Mouse (Mus musculus): ENCODE measurements around the gene Tbce.
A peak's percentile ranks its signal among the peaks of the same experiment; 100 is the strongest.
"Not testable (repeated sequence)": the region's sequence is repeated elsewhere in the genome, so short reads cannot be mapped to it uniquely, and the experiment has no call there.

Tbce gene

GRCm38 (mm10) chr13:14039292-14039965 is at the start of gene Tbce:
TSS of gene Tbce (minus strand) at chr13:14039638.
- peak; percentile 94 for DNase-seq

DNA sequence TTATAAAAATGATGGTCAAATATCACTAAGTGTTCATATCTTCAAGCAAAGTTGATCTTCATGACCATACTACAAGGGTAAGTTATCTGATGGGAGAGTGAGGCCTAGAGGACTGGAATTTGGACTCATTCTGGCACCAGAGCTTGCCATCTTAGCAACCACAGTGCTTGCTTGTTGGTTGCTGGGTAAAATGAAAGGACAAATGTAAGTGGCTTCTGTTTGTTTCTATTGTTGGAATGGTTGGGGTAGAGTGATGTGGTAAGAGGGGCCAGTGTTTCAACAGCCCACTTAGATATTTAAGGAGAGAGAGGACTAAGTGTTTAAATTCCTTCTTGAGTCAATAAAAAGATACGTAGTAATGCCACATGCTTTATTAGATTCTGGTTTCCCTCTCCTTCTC is 49.2 kb upstream of the Tbce start:
- no peak for DNase-seq

DNA sequence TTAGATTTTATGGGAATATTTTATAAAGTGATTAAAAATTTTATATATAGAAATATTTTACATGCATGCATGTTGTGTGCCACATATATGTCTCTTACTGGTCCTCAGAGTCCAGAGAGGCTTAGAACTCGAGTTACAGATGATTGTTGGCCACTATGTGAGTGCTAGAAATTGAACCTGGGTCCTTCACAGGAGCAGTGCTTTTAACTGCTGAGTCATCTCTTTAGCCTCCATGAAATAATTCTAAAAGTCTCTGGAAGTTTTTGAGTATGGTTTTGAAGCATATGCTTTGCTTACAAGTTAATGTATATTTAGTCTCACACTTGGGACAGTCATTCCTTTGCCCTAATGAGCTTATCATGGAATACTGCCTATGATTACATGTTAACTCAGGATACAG is 35.9 kb upstream of the Tbce start:
- DNase-seq: no peak

DNA sequence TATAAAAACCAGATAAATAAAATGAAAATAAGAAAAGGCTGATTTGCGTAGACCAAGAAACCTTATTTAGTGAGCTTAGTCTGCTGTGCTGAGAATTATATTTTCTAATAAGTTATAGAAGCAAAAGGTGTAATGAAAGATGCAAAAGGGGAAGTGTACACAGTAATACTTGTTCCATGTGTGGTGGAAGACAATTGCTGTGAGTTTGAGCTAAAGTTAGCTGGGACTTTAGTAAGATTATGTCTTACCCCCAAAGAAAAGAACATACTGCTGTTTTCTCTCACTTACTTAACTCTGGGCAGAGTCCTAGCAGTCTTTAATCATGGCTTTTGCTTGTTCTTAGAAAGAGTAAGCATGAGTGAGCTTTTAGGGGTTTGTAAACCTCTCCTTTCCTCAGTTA is 34.9 kb upstream of the Tbce start:
- no peak for DNase-seq

DNA sequence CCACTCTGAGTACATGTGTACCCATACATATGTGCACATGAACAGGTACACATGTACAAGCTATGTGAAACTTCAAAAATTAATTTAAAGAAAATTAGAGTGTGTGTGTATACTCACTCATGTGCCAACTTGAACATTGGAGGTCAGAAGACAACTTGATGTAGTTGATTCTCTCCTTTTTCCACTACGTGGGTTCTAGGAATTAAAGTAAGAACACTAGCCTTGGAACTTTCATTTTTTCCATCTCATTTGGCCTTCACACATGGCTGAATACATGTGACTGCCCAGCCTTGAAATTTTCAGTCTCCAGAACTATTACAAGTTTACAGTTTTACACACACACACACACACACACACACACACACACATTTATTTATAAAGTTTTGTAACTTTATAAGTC is 29.9 kb upstream of the Tbce start:
- no peak for DNase-seq

DNA sequence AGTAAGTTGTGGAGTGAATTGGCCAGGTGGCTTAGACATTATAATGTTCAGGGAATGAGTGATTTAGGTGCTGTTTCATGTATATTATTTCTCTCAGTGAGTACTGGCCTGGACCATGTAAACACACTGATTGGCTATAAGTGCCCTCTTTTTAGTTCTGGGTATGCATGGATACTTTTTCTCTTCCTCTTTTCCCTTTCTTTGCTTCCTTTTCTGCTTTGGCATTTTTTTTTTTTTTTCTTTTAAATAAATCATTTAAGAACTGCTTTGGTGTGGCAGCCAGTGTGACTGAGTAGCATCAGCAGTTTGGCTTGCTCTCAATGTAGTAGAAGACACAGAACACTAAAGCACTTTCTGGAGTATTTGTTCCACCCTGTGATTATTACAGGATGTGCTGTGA is 28.6 kb upstream of the Tbce start:
- DNase-seq: no peak

GRCm38 (mm10) chr13:14065701-14066100 is 26.3 kb upstream of the Tbce start:
- DNase-seq: no peak

GRCm38 (mm10) chr13:14065028-14065380 is 25.6 kb upstream of the Tbce start:
- no peak for DNase-seq

DNA sequence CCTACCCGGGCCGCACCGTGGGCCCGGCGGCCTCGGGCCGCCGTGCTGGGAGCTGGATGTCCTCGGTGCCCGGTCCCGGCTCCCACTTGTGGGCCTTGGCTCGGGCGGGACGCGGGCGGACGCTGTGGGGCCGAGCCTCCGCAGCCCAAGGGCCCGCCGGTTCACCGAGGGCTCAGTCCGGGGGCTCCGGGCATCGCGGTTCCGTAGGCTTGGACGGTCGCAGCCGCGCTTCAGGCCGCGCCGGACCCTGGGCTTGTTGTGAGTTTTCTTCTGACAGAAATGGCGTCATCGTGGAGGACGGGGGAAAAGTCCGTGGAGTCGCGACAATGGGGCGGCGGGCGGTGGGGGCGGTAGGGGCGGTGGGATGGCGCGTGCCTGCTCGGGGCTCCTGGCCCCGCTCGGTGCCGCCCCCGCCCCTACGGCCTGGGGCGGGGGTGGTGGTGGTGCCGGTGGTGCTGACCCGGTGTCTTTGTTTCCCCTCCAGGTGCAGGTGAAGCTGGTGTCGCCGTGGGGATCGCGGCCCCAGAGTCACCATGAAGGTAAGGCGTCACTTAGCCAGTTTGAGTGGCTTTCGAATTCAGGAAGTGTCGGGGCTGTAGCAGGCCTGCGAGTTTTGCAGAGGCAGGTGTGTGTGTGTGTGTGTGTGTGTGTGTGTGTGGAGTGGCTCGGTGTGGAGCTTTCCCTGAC is 25.0 kb upstream of the Tbce start:
- DNase-seq: peak; percentile 44

GRCm38 (mm10) chr13:14063942-14064271 is 24.5 kb upstream of the Tbce start:
- DNase-seq: no peak

- peak; percentile 96 for DNase-seq
These were observed 23.8 kb upstream of the Tbce start, which contains the start of the genes Arid4b and Ggps1 for GRCm38 (mm10) chr13:14063013-14063941. TSS of gene Arid4b (plus strand) at chr13:14063232. TSS of gene Ggps1 (minus strand) at chr13:14063488.

DNA sequence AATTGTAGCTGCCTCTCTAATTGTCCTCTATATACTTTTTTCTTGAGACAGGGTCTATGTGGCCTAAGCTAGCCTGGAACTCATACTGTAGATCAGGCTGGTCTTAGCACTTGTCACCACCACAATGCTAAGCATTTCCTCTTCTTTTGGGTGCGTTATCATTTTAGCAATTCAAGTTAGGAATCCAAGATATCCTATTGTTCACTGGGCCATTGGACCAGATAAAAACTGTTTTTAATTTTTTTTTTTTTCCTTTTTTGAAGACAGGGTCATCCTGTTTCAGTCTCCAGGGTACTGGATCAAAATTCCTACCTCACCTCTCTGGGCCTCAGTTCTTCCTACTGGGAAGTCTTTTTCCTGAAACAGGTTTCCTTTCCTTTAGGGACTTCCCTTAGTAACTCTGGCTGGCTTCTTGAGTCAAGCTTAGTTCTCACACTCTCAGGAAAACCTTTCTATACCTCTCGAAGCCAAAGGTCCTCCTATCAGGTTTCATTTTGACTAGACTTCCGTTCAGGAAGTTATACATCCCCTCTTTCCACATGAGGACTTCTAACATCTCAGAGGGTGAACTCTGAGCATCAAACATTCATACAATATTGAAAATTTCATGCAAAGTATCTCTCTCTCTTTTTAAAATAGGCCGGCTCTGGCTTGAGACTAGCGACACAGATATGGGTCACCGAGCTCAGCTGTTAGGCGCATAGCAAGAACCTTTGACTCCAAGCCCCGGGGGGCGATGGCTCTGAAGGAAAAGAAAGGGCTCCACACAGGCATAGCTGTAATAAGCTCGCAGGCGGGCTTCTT is 23.0 kb upstream of the Tbce start:
- no peak for DNase-seq

- DNase-seq: no peak
These were observed 20.1 kb upstream of the Tbce start for GRCm38 (mm10) chr13:14059582-14059981.

DNA sequence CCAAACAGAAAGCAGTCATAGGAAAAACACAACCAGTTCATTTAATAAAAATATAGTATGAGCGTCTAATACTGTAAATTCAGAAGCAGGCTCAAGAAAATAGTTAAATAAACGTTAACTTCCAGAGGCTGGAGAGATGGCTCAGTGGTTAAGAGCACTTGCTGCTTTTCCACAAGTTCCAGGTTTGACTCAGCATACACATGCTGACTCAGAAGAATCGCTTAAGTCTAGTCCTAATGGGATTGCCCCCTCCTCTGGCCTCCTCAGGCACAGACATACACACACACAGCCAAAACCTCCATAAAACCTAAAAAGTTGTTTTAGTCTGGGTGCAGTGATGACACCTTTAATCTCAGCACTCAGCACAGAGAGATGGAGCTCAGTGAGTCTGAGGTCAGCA is 17.4 kb upstream of the Tbce start:
- DNase-seq: no peak

DNA sequence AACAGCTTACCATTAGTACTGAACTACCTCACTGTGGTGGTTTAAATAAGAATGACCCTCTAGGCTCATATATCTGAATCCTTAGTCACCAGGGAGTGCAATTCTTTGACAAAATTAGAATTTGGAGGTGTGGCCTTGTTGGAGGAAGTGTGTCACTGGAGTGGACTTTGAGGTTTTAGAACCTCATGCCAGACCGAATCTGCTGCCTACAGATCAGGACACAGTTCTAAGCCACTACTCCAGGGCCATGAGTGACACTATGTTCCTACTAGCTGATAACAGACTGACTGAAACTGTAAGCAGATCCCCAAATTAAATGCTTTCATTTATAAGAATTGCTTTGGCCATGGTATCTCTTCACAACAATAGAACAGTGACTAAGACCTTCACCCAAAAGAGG is 10.4 kb upstream of the Tbce start:
- DNase-seq: no peak

- no peak for DNase-seq
These were observed 5.1 kb upstream of the Tbce start for GRCm38 (mm10) chr13:14044521-14044920.

DNA sequence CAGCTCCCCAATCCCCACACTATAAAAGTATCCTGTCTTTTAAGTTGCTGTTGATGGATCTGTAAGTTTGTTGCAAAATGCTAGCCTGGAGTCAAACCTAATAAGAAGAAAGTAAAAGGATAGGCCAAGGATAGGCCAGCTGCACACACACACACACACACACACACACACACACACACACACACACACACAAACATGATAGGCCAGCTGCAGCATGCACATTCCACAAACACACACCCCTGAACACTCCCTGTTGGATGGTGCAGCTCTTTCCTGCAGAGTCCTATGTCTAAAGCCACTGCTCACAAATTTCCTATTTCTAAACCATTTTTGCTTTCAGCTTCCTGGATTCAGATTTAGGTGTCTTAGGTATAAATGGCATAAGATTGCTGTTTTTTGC is 4.4 kb upstream of the Tbce start:
- no peak for DNase-seq

GRCm38 (mm10) chr13:14040186-14040585 is 748 bp upstream of the Tbce start:
- DNase-seq: peak; percentile 2

GRCm38 (mm10) chr13:14038911-14039291 is 537 bp downstream of the Tbce start:
- no peak for DNase-seq

GRCm38 (mm10) chr13:14035875-14036630 is 3.4 kb downstream of the Tbce start:
- no peak for DNase-seq

- DNase-seq: not testable (repeated sequence)
These were observed 4.1 kb downstream of the Tbce start for GRCm38 (mm10) chr13:14035352-14035751.

DNA sequence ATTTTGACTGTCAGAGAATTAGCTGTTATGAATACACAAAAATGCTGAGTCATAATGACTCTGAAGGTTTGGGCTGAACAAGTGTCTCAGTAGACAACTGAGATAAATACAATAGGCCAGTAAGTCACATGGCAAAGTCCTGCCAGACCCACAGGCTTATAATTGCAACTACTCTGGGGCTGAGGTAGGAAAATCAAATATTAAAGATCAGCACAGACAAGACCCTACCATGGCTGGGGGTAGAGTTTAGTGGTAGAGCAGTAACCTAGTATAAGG is 5.4 kb downstream of the Tbce start:
- DNase-seq: no peak

Data from embryo, embryonic 11 days (tissue).